Mouse (Mus musculus) liver, embryonic 14 days (tissue): Measurements from ENCODE around the gene Mageb1. TPM values are rescaled to one million over a fixed set of nuclear protein-coding genes. Genes with fewer than 3 reads are reported as not detected.

Source experiments
- polyA plus RNA-seq: library from polyadenylated mRNA; depleted of rRNA; stranded (reverse); fragments of >200 nt; gene quantifications from 2 replicates; pipeline ENCODE4 v1.2.3, GENCODE M21; 2012; rRNA removed

The Mageb1 gene
- polyA plus RNA-seq, result not detected in 2 replicates

GRCm38 (mm10) chrX:92016233-92016632 lies at the start of gene Mageb1:
TSS of gene Mageb1 (minus strand) at chrX:92016333.

Other genes starting within 250 kb of the Mageb1 start
- gene Mageb5, start 233.3 kb downstream of the Mageb1 start, polyA plus RNA-seq, result not detected in 2 replicates